Mouse (Mus musculus) heart, embryonic 16.5 days (tissue): Measurements from ENCODE around the gene Cacna2d1. TPM values are rescaled to one million over a fixed set of nuclear protein-coding genes. Genes with fewer than 3 reads are reported as not detected.

Experiments used
- ATAC-seq: fragments of 200-750 bp; cut with Nextera tagmentation; replicated peaks from 2 replicates; pipeline ENCODE4 v1.8.0; 2017; ENCODE audit warnings: moderate number of reproducible peaks; ENCODE audit not compliant: insufficient read depth, low FRiP score; ENCODE audit errors: extremely low read depth
- H3K27ac ChIP-seq: fragments of 300-500 bp; sonication (generic); 2 replicates; pipeline ENCODE4 v1.5.1; 2014; ENCODE audit warnings: mild to moderate bottlenecking, low read length, control low read depth, moderate library complexity
- H3K27me3 ChIP-seq: fragments of 300-500 bp; sonication (generic); 2 replicates; pipeline ENCODE4 v1.6.1; 2014; ENCODE audit warnings: low read length, mixed read lengths; ENCODE audit not compliant: control insufficient read depth, insufficient read depth
- H3K36me3 ChIP-seq: fragments of 300-500 bp; sonication (generic); 2 replicates; pipeline ENCODE4 v1.6.1; 2014; ENCODE audit not compliant: control insufficient read depth, insufficient read depth
- H3K4me1 ChIP-seq: fragments of 300-500 bp; sonication (generic); 2 replicates; pipeline ENCODE4 v1.6.1; 2014; ENCODE audit warnings: low read length, mixed read lengths; ENCODE audit not compliant: control insufficient read depth, insufficient read depth
- H3K4me2 ChIP-seq: fragments of 300-500 bp; sonication (generic); 2 replicates; pipeline ENCODE4 v1.6.1; 2014; ENCODE audit warnings: low read depth, mild to moderate bottlenecking, control low read depth, low read length
- H3K4me3 ChIP-seq: fragments of 300-500 bp; sonication (generic); 2 replicates; pipeline ENCODE4 v1.5.1; 2014; ENCODE audit warnings: mild to moderate bottlenecking, control low read depth, low read length
- H3K9ac ChIP-seq: fragments of 300-500 bp; sonication (generic); 2 replicates; pipeline ENCODE4 v1.6.1; 2014; ENCODE audit warnings: low read length, control low read depth
- H3K9me3 ChIP-seq: fragments of 300-500 bp; sonication (generic); replicated peaks from 2 replicates; pipeline ENCODE4 v1.6.1; 2016; ENCODE audit warnings: low read length; ENCODE audit not compliant: control insufficient read depth
- WGBS: fragments of 180-500 bp; shearing (Covaris S2); extraction: QIAGEN DNeasy Blood & Tissue Kit; methylation state at CpG from one replicate; pipeline ENCODE4 v1.1.7; 2014; 5-methylcytosine and 5-hydroxymethylcytosine counted together
- polyA plus RNA-seq: library from polyadenylated mRNA; unstranded; fragments of >200 nt; fragmentation: Nextera tagmentation; extraction: Ambion mirVana; gene quantifications from 2 replicates; pipeline ENCODE4 v1.2.1, GENCODE M21; 2015

Cacna2d1 gene
- polyA plus RNA-seq, 1 experiment from 2014 or later = 14.9 TPM

DNA sequence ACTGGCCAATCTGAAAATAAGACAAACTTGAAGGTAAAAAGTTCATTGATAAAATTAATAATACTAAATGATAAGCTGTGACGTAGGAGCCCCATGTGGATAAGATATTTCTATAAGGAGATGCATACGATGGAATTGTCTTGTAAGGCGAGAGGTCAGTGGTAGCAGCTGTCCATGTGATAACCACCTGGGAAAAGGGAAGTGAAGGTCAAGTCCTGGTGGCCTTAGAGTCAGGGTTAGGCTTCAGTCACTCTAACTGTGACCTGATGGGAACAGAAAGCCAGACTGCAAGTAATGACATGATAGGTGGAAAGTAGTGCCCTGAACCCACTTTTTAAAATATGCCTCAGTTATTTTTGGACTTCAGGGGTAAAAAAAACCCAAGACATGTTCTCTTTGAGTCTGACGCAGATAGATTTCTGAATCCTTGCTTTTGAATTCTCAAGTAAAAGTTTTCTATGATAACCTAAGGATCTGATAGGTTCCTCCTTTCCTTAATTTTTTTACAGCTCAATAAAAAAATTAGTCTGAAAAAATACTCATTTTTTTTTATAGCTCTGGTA is 383.3 kb downstream of the Cacna2d1 start:
- Histone ChIP-seq H3K9me3 (no peaks in the 10 kb centered on the region), H3K9ac (no peak overlapping the region), H3K27ac (no peak overlapping the region), H3K4me2 (no peak overlapping the region), H3K36me3 (peaks cover 7% of the 10 kb centered on the region; the same call in 1 of the 2 replicates), H3K27me3 (no peaks in the 10 kb centered on the region), H3K4me1 (peaks cover 8% of the 10 kb centered on the region), H3K4me3 (no peak overlapping the region)
- WGBS = 53% methylated on average over 4 of the region's 4 CpGs
- ATAC-seq = no peak

- Histone ChIP-seq H3K9me3 (no peaks in the 10 kb centered on the region), H3K9ac (no peak overlapping the region), H3K27me3 (no peaks in the 10 kb centered on the region), H3K36me3 (no peaks in the 10 kb centered on the region), H3K4me2 (no peak overlapping the region), H3K27ac (no peak overlapping the region), H3K4me1 (0 out of 2 replicates have a peak, but pooled peaks cover 2% of the 10 kb centered on the region), H3K4me3 (no peak overlapping the region)
- WGBS = 82% methylated on average over 3 of the region's 3 CpGs
- ATAC-seq = no peak
Measured at GRCm38 (mm10) chr5:16326610-16327009, 392.1 kb downstream of the Cacna2d1 start.

- peaks cover 6% of the 10 kb centered on the region for H3K4me1 ChIP-seq
- H3K4me2 ChIP-seq = no peak overlapping the region
- ATAC-seq = no peak
- no peak overlapping the region for H3K9ac ChIP-seq
- H3K27ac ChIP-seq = no peak overlapping the region
- no peaks in the 10 kb centered on the region for H3K9me3 ChIP-seq
- no peaks in the 10 kb centered on the region for H3K36me3 ChIP-seq
- H3K27me3 ChIP-seq = no peaks in the 10 kb centered on the region
- H3K4me3 ChIP-seq = no peak overlapping the region
Measured at GRCm38 (mm10) chr5:16345393-16345792, 410.9 kb downstream of the Cacna2d1 start.

DNA sequence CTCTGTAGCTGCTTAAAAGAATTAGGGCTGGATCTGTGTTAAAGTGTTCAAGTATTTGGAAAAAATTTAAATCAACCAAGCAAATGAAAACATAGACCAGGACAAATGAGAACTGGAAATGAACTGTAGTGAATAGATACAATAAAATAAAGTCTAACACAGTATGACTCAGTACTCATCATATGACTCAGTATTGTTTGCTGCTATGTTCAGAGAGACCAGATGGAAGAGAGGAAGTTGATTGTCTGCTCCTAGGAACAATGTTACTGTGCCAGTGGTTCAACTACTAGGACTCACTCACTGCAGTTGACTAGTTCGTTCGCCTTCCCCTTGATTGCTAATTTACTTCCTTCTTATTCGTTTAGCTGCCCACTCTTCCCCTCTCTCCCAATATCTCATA is 421.3 kb downstream of the Cacna2d1 start:
- WGBS = 74% methylated on average over 3 of the region's 3 CpGs
- Histone ChIP-seq H3K27me3 (no peaks in the 10 kb centered on the region), H3K36me3 (peaks cover 9% of the 10 kb centered on the region), H3K4me2 (no peak overlapping the region), H3K9ac (no peak overlapping the region), H3K9me3 (no peaks in the 10 kb centered on the region), H3K27ac (no peak overlapping the region), H3K4me1 (no peaks in the 10 kb centered on the region), H3K4me3 (no peak overlapping the region)
- ATAC-seq = no peak

DNA sequence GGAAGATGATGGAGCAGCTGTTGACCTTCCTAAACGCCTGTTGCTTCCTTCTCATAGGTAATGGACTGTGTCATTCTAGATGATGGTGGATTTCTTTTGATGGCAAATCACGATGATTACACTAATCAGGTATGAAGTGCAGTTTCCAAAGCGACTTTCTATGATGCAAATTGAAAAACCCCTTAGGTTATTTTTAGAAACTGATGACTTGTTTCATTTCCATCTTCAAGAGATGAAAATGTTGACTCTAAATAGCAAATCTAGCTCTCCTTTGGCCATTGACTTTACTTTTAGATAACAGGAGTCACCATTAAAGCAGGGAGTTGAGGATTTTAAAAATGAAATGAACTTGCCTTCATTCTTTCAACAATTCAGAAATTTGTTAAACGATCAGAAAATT is 423.2 kb downstream of the Cacna2d1 start:
- Histone ChIP-seq H3K4me1 (no peaks in the 10 kb centered on the region), H3K9me3 (no peaks in the 10 kb centered on the region), H3K9ac (no peak overlapping the region), H3K27ac (no peak overlapping the region), H3K4me2 (no peak overlapping the region), H3K36me3 (peaks cover 12% of the 10 kb centered on the region), H3K4me3 (no peak overlapping the region), H3K27me3 (no peaks in the 10 kb centered on the region)
- 83% methylated on average over 4 of the region's 4 CpGs for WGBS
- ATAC-seq = no peak

GRCm38 (mm10) chr5:16362076-16362475 is 427.6 kb downstream of the Cacna2d1 start:
- 87% methylated on average over 2 of the region's 2 CpGs for WGBS
- no peak for ATAC-seq

GRCm38 (mm10) chr5:16363171-16363570 is 428.7 kb downstream of the Cacna2d1 start:
- Histone ChIP-seq H3K27me3 (no peaks in the 10 kb centered on the region), H3K4me3 (no peak overlapping the region), H3K4me2 (no peak overlapping the region), H3K27ac (no peak overlapping the region), H3K9ac (no peak overlapping the region), H3K36me3 (peaks cover 7% of the 10 kb centered on the region), H3K4me1 (no peaks in the 10 kb centered on the region), H3K9me3 (no peaks in the 10 kb centered on the region)
- no peak for ATAC-seq
- WGBS = 83% methylated on average over 2 of the region's 2 CpGs

More at GRCm38 (mm10) chr5:16362076-16362475, 427.6 kb downstream of the Cacna2d1 start:
- no peak overlapping the region for H3K27ac ChIP-seq
- H3K4me1 ChIP-seq = no peaks in the 10 kb centered on the region
- H3K36me3 ChIP-seq = peaks cover 7% of the 10 kb centered on the region
- no peaks in the 10 kb centered on the region for H3K9me3 ChIP-seq
- no peak overlapping the region for H3K4me2 ChIP-seq
- no peak overlapping the region for H3K9ac ChIP-seq
- H3K27me3 ChIP-seq = no peaks in the 10 kb centered on the region
- no peak overlapping the region for H3K4me3 ChIP-seq

GRCm38 (mm10) chr5:16370706-16371105 is 436.2 kb downstream of the Cacna2d1 start:
- no peak overlapping the region for H3K27ac ChIP-seq
- WGBS = 91% methylated on average over 8 of the region's 8 CpGs
- no peak overlapping the region for H3K9ac ChIP-seq
- ATAC-seq = no peak
- H3K9me3 ChIP-seq = no peaks in the 10 kb centered on the region
- no peaks in the 10 kb centered on the region for H3K4me1 ChIP-seq
- H3K36me3 ChIP-seq = peaks cover 3% of the 10 kb centered on the region; the same call in 1 of the 2 replicates
- H3K4me3 ChIP-seq = no peak overlapping the region
- H3K27me3 ChIP-seq = no peaks in the 10 kb centered on the region
- H3K4me2 ChIP-seq = no peak overlapping the region

GRCm38 (mm10) chr5:16373966-16374365 is 439.5 kb downstream of the Cacna2d1 start:
- ATAC-seq = no peak
- Histone ChIP-seq H3K9ac (no peak overlapping the region), H3K9me3 (no peaks in the 10 kb centered on the region), H3K27ac (no peak overlapping the region), H3K36me3 (peaks cover 3% of the 10 kb centered on the region; the same call in 1 of the 2 replicates), H3K4me2 (no peak overlapping the region), H3K4me1 (no peaks in the 10 kb centered on the region), H3K27me3 (no peaks in the 10 kb centered on the region), H3K4me3 (no peak overlapping the region)
- 88% methylated on average over 4 of the region's 4 CpGs for WGBS
